ENCODE assay signal across 14 mouse cellular contexts in genomic region chr3:103601011-103601410, GRCm38 (mm10). TPM values are rescaled to one million over a fixed set of nuclear protein-coding genes. Genes with fewer than 3 reads are reported as not detected.
DNase-seq lines count a peak whose midpoint lies in the region; ATAC-seq and TF ChIP-seq lines count a peak whose summit lies in the region.
"Had no signal": no experiment of that assay in that cellular context is flagged by ENCODE, and none has a peak within 500 bp of the region (broad histone marks: within the 10 kb centered on the region; RNA-seq: fewer than 3 reads in every experiment).

No protein-coding gene starts in this region.

- ATAC-seq in hindbrain, embryonic 12.5 days (ENCODE audit: low FRiP score), result no peak
- ATAC-seq: midbrain, embryonic 13.5 days had no signal

- no peaks in the 10 kb centered on the region for H3K9me3 ChIP-seq in hindbrain, embryonic 10.5 days
- no peaks in the 10 kb centered on the region for H3K9me3 ChIP-seq in hindbrain, embryonic 12.5 days (replicated peaks)
- H3K9me3 ChIP-seq in embryonic facial prominence, embryonic 10.5 days, result no peaks in the 10 kb centered on the region
- H3K9me3 ChIP-seq: forebrain, embryonic 12.5 days; midbrain, embryonic 13.5 days had no signal

- WGBS in hindbrain, embryonic 10.5 days, result 41% methylated on average over 7 of the region's 7 CpGs
- WGBS in hindbrain, embryonic 12.5 days, result 42% methylated on average over 7 of the region's 7 CpGs
- WGBS in embryonic facial prominence, embryonic 10.5 days, result 39% methylated on average over 7 of the region's 7 CpGs

- H3K79me3 ChIP-seq in C2C12 (ENCODE audit: low read depth), result no peaks in the 10 kb centered on the region

- 0 out of 2 replicates have a peak overlapping the region, but pooled peaks have one; percentile 9 for H3K27ac ChIP-seq in hindbrain, embryonic 10.5 days
- no peak overlapping the region for H3K27ac ChIP-seq in hindbrain, embryonic 12.5 days
- 0 out of 2 replicates have a peak overlapping the region, but pooled peaks have one; percentile 4 for H3K27ac ChIP-seq in embryonic facial prominence, embryonic 10.5 days (replicated peaks)
- H3K27ac ChIP-seq: forebrain, embryonic 12.5 days; midbrain, embryonic 13.5 days had no signal

- no peaks in the 10 kb centered on the region for H3K36me3 ChIP-seq in hindbrain, embryonic 10.5 days
- no peaks in the 10 kb centered on the region for H3K36me3 ChIP-seq in hindbrain, embryonic 12.5 days
- H3K36me3 ChIP-seq in C2C12 (ENCODE audit: control insufficient read depth, insufficient read depth), result no peaks in the 10 kb centered on the region
- no peaks in the 10 kb centered on the region for H3K36me3 ChIP-seq in embryonic facial prominence, embryonic 10.5 days (replicated peaks)
- H3K36me3 ChIP-seq: forebrain, embryonic 12.5 days; midbrain, embryonic 13.5 days had no signal

- peaks cover 4% of the 10 kb centered on the region; the same call in 1 of the 2 replicates for H3K27me3 ChIP-seq in hindbrain, embryonic 10.5 days (ENCODE audit: insufficient read depth, poor library complexity, severe bottlenecking)
- 0 out of 2 replicates have a peak, but pooled peaks cover 4% of the 10 kb centered on the region for H3K27me3 ChIP-seq in hindbrain, embryonic 12.5 days
- H3K27me3 ChIP-seq in C2C12 (ENCODE audit: control insufficient read depth, insufficient read depth, insufficient read length), result no peaks in the 10 kb centered on the region
- H3K27me3 ChIP-seq in embryonic facial prominence, embryonic 10.5 days (replicated peaks; ENCODE audit: low read depth, poor library complexity, severe bottlenecking), result 0 out of 2 replicates have a peak, but pooled peaks cover 4% of the 10 kb centered on the region
- H3K27me3 ChIP-seq: forebrain, embryonic 12.5 days; midbrain, embryonic 13.5 days had no signal

- no peak overlapping the region for H3K4me3 ChIP-seq in hindbrain, embryonic 10.5 days
- no peak overlapping the region for H3K4me3 ChIP-seq in hindbrain, embryonic 12.5 days
- H3K4me3 ChIP-seq in C2C12 (ENCODE audit: insufficient read depth, poor library complexity, severe bottlenecking), result no peak overlapping the region
- H3K4me3 ChIP-seq in embryonic facial prominence, embryonic 10.5 days, result no peak overlapping the region
- H3K4me3 ChIP-seq: forebrain, embryonic 12.5 days; midbrain, embryonic 13.5 days had no signal

- TF ChIP-seq CTCF in C2C12 (IDR thresholded peaks at IDR 0.05; ENCODE audit: control insufficient read depth, insufficient read depth, insufficient read length), result no peak

- H3K4me2 ChIP-seq in hindbrain, embryonic 12.5 days (replicated peaks), result no peak overlapping the region
- H3K4me2 ChIP-seq: forebrain, embryonic 12.5 days; liver, embryonic 11.5 days; midbrain, embryonic 13.5 days had no signal

- H3K79me2 ChIP-seq in C2C12 (ENCODE audit: control insufficient read depth, insufficient read depth), result no peaks in the 10 kb centered on the region

- no peak for DNase-seq in hindbrain, embryonic 10.5 days (ENCODE audit: low spot score)
- DNase-seq in embryonic facial prominence, embryonic 10.5 days (ENCODE audit: low spot score), result no peak
- DNase-seq in left cerebral cortex, adult 18-20 months (ENCODE audit: low spot score in 2 of 2), result peak; percentile 64 to 83
- no peak for DNase-seq in ovary, postnatal 10 days (ENCODE audit: low spot score)
- DNase-seq in thymus, postnatal 10 days (ENCODE audit: low spot score in 2 of 2), result no peak
- DNase-seq in kidney, postnatal 10 days, result no peak

- H3ac ChIP-seq in C2C12 (ENCODE audit: control insufficient read depth, insufficient read length, low read depth), result no peak overlapping the region

- H3K9ac ChIP-seq in hindbrain, embryonic 12.5 days, result no peak overlapping the region
- H3K9ac ChIP-seq: forebrain, embryonic 12.5 days; midbrain, embryonic 13.5 days had no signal

- H3K4me1 ChIP-seq in hindbrain, embryonic 10.5 days (replicated peaks), result peaks cover 22% of the 10 kb centered on the region; the same call in 1 of the 2 replicates
- 0 out of 2 replicates have a peak, but pooled peaks cover 7% of the 10 kb centered on the region for H3K4me1 ChIP-seq in hindbrain, embryonic 12.5 days
- peaks cover 25% of the 10 kb centered on the region for H3K4me1 ChIP-seq in embryonic facial prominence, embryonic 10.5 days

TF ChIP-seq in C2C12, 6 proteins besides CTCF, POLR2A, EP300 and RAD21:
- peak; percentile 41 for TF ChIP-seq MAX (IDR thresholded peaks at IDR 0.05)
- no peak for TF ChIP-seq CEBPB (IDR thresholded peaks at IDR 0.05; ENCODE audit: low read depth)
- peak; percentile 10 for TF ChIP-seq USF1 (IDR thresholded peaks at IDR 0.05; ENCODE audit: low read depth)
- TF ChIP-seq MYOD1 (IDR thresholded peaks at IDR 0.05; ENCODE audit: control insufficient read depth, insufficient read length, low read depth), result peak; percentile 28
- no peak for TF ChIP-seq MYOG (IDR thresholded peaks at IDR 0.05; ENCODE audit: control insufficient read depth, extremely low read depth, insufficient read length)
- peak; percentile 91 for TF ChIP-seq FOSL1 (IDR thresholded peaks at IDR 0.05; ENCODE audit: insufficient read depth, low read length, poor library complexity, severe bottlenecking)

RNA-seq across cellular contexts. Expression of gene Syt6, which starts 26.0 kb away (rescaled TPM):
- 1.5 and 2.0 TPM in 2 replicates for polyA plus RNA-seq in hindbrain, embryonic 10.5 days (2016; fragmentation: Nextera tagmentation; extraction: Ambion mirVana)
- polyA plus RNA-seq in hindbrain, embryonic 12.5 days (2016; fragmentation: Nextera tagmentation; extraction: Ambion mirVana), result 4.7 and 6.8 TPM in 2 replicates
- polyA plus RNA-seq in C2C12 (2012; fragmentation: generic; extraction: Trizol), result not detected
- polyA plus RNA-seq in embryonic facial prominence, embryonic 10.5 days (2016; fragmentation: Nextera tagmentation; extraction: Ambion mirVana), result 2.3 and 4.8 TPM in 2 replicates
- 10 to 100 TPM; 15.6 to 17.8 TPM for total RNA-seq in left cerebral cortex, adult 18-20 months (2021)
- total RNA-seq: common myeloid progenitor, adult 5-6 weeks; hematopoietic stem cell, adult 5-6 weeks had no signal

RNA-seq across cellular contexts. Expression of gene Atg4a-ps, which starts 44.9 kb away (rescaled TPM):
- 0.07 and 0.17 TPM in 2 replicates for polyA plus RNA-seq in hindbrain, embryonic 10.5 days (2016; fragmentation: Nextera tagmentation; extraction: Ambion mirVana)
- polyA plus RNA-seq in hindbrain, embryonic 12.5 days (2016; fragmentation: Nextera tagmentation; extraction: Ambion mirVana), result not detected in 2 replicates
- 0.04 TPM for polyA plus RNA-seq in C2C12 (2012; fragmentation: generic; extraction: Trizol)
- polyA plus RNA-seq in embryonic facial prominence, embryonic 10.5 days (2016; fragmentation: Nextera tagmentation; extraction: Ambion mirVana), result 0.20 TPM in 2 replicates
- total RNA-seq in left cerebral cortex, adult 18-20 months (2021), result under 1 TPM in 1 of 2 experiments, not detected in 1; 0.45 TPM
- polyA plus RNA-seq: testis, adult 2 months had no signal

Comparison
In these comparisons a context has a peak if more than half of its experiments do, and no peak if none do; other contexts are left out.
1. DNase-seq: peak in left cerebral cortex, adult 18-20 months (2 of 2); none in hindbrain, embryonic 10.5 days (single experiment), embryonic facial prominence, embryonic 10.5 days (single experiment), ovary, postnatal 10 days (single experiment), thymus, postnatal 10 days (0 of 2) and kidney, postnatal 10 days (single experiment).